Mouse (Mus musculus): Measurements from ENCODE around the gene Slc35e3. TPM values are rescaled to one million over a fixed set of nuclear protein-coding genes. Genes with fewer than 3 reads are reported as not detected.

Slc35e3 gene
- polyA plus RNA-seq, 1 experiment from 2014 or later = 3.7 TPM

DNA sequence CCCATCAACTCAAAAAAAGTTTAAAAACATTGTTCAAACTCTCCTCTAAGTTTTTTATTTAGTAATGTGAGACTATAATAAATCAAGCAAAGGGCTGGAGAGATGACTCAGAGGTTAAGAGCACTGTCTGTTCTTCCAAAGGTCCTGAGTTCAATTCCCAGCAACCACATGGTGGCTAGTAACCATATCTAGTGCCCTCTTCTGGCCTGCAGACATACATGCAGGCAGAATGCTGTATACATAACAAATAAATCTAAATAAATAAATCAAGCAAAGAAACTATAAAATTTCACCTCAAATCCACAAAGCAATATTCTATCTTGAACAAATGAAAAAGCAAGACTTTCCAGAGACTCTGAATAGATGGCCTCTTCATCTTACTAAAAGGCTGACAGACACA, 54.0 kb downstream of the Slc35e3 start:
- Histone ChIP-seq H3K27ac (ENCODE audit: low read depth) (no peak overlapping the region), H3K36me3 (replicated peaks; ENCODE audit: insufficient read depth, low read length) (peaks cover 82% of the 10 kb centered on the region), H3K27me3 (ENCODE audit: insufficient read depth, low read length) (no peaks in the 10 kb centered on the region), H3K4me2 (ENCODE audit: low read depth, low read length) (no peak overlapping the region), H3K4me1 (ENCODE audit: insufficient read depth) (no peaks in the 10 kb centered on the region), H3K9ac (replicated peaks) (no peak overlapping the region), H3K4me3 (ENCODE audit: low read depth, low read length) (no peak overlapping the region), H3K9me3 (ENCODE audit: low read length) (no peaks in the 10 kb centered on the region)
- ATAC-seq (no peak), DNase-seq (no peak)
- peak; percentile 28 for TF ChIP-seq CTCF (IDR thresholded peaks at IDR 0.05; ENCODE audit: low read depth)
- TF ChIP-seq EP300 (IDR thresholded peaks at IDR 0.05; ENCODE audit: low read depth) = no peak

DNA sequence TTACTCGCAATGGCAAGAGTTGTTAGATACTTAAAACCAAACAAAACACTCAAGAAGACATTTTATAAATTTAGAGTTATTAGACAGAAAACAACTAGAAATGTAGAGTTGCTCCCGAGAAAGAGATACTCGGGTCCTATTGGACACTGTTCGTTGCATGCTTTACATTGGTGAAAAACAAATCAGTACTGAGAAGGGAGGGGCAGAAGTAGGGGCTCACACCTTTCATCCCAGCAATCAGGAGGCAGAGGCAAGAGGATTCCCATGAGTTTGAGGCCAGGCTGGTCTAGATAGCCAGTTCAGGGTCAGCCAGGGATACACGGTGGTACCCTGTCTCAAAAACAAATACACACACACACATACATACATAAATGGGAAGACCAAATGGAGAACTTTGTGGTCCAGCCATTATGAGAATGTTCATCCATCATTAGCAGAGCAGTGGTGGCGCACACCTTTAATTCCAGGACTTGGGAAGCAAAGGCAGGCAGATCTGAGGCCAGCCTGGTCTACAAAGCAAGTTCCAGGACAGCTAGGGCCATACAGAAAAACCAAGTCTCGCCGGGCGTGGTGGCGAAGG, 54.7 kb downstream of the Slc35e3 start:
- DNase-seq (no peak), ATAC-seq (no peak)
- Histone ChIP-seq H3K27me3 (ENCODE audit: insufficient read depth, low read length) (no peaks in the 10 kb centered on the region), H3K4me1 (ENCODE audit: insufficient read depth) (no peaks in the 10 kb centered on the region), H3K4me2 (ENCODE audit: low read depth, low read length) (no peak overlapping the region), H3K36me3 (replicated peaks; ENCODE audit: insufficient read depth, low read length) (peaks cover 75% of the 10 kb centered on the region), H3K4me3 (ENCODE audit: low read depth, low read length) (no peak overlapping the region), H3K9ac (replicated peaks) (no peak overlapping the region), H3K9me3 (ENCODE audit: low read length) (no peaks in the 10 kb centered on the region), H3K27ac (ENCODE audit: low read depth) (no peak overlapping the region)
- 92% methylated on average over 10 of the region's 10 CpGs for WGBS (ENCODE audit: insufficient replicate concordance)
- no peak for TF ChIP-seq CTCF (IDR thresholded peaks at IDR 0.05; ENCODE audit: low read depth)
- no peak for TF ChIP-seq EP300 (IDR thresholded peaks at IDR 0.05; ENCODE audit: low read depth)

DNA sequence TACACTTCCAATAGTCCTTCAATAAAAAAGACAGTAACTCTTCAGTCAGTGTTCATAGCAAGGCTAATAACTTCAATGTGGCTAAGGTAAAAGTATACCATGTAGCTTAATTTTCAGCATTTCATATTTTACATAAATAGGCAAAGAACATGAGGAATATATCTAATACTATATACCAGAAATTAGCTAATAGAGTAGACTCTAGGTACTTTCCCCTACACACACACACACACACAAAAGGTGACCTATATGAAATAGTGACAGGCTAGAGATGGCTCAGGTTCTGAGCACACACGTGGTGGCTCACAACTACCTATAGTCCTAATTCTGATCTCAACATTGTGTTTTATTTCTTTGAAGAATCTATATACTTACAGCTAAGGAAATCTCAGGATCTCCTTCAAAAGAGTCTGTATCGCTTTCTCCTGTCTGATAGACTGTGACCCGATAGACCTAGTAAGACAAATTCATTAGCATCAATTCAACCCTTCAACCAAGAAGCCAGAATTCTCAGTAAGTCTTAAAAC, 55.3 kb downstream of the Slc35e3 start:
- Histone ChIP-seq H3K36me3 (replicated peaks; ENCODE audit: insufficient read depth, low read length) (peaks cover 69% of the 10 kb centered on the region), H3K4me2 (ENCODE audit: low read depth, low read length) (no peak overlapping the region), H3K4me1 (ENCODE audit: insufficient read depth) (no peaks in the 10 kb centered on the region), H3K9me3 (ENCODE audit: low read length) (no peaks in the 10 kb centered on the region), H3K27me3 (ENCODE audit: insufficient read depth, low read length) (no peaks in the 10 kb centered on the region), H3K9ac (replicated peaks) (no peak overlapping the region), H3K4me3 (ENCODE audit: low read depth, low read length) (no peak overlapping the region), H3K27ac (ENCODE audit: low read depth) (no peak overlapping the region)
- 94% methylated on average over 3 of the region's 3 CpGs for WGBS (ENCODE audit: insufficient replicate concordance)
- DNase-seq (no peak), ATAC-seq (no peak)
- TF ChIP-seq EP300 (IDR thresholded peaks at IDR 0.05; ENCODE audit: low read depth) (no peak), CTCF (IDR thresholded peaks at IDR 0.05; ENCODE audit: low read depth) (no peak)

DNA sequence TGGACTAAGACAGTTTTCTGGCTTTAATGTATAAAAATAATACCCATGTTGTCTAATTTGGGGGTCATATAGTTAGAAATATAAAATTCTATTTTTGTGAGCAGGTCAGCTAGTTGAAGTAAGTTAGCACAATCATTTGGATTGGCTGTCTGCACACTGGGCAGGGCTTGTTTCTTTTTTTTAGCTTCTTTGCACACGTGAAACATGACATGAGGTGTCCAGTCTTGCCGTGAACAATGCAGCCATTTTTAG, 56.1 kb downstream of the Slc35e3 start:
- TF ChIP-seq CTCF (IDR thresholded peaks at IDR 0.05; ENCODE audit: low read depth) = no peak
- TF ChIP-seq EP300 (IDR thresholded peaks at IDR 0.05; ENCODE audit: low read depth) = no peak
- peaks cover 60% of the 10 kb centered on the region for H3K36me3 ChIP-seq (replicated peaks; ENCODE audit: insufficient read depth, low read length)
- DNase-seq (no peak), ATAC-seq (no peak)
- H3K4me2 ChIP-seq (ENCODE audit: low read depth, low read length) = no peak overlapping the region
- H3K4me1 ChIP-seq (ENCODE audit: insufficient read depth) = no peaks in the 10 kb centered on the region
- 89% methylated on average over 2 of the region's 2 CpGs for WGBS (ENCODE audit: insufficient replicate concordance)
- H3K9me3 ChIP-seq (ENCODE audit: low read length) = no peaks in the 10 kb centered on the region
- no peak overlapping the region for H3K4me3 ChIP-seq (ENCODE audit: low read depth, low read length)
- no peak overlapping the region for H3K9ac ChIP-seq (replicated peaks)
- no peak overlapping the region for H3K27ac ChIP-seq (ENCODE audit: low read depth)
- H3K27me3 ChIP-seq (ENCODE audit: insufficient read depth, low read length) = no peaks in the 10 kb centered on the region

DNA sequence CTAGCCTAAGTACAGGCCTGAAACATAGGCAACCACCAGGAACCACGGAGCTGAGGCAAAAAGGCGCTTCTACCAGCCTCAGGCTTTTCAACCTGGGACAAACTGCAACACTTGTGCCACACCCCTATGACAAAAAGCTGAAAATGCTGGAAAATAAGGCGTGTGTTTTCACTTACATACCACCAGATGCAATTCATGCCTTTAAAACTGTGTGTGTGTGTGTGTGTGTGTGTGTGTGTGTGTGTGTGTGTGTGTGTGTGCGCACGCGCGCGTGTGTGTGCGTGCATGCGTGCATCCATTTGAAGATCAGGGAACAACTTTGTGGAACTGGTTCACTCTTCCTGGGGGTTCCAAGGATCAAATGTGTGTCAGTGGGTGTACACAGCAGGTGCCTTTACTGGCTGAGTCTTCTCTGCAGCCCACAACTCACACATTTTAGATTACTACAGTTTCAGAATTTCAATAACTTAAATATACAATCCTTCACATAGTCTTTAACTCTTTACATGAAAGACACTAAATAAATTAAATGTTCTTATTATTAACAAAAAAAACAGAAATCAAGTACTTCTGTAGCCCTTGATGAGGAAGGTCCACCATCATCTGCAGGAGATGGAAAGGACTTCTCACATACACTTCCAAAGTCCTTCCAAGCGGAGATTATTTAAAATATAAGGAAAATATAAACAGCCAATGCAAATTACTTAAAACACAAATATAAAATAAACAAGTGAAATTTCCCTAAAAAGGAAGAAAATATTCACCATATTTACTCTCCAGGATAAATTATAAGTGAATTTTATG, 56.7 kb downstream of the Slc35e3 start:
- no peaks in the 10 kb centered on the region for H3K27me3 ChIP-seq (ENCODE audit: insufficient read depth, low read length)
- no peak overlapping the region for H3K4me2 ChIP-seq (ENCODE audit: low read depth, low read length)
- H3K9ac ChIP-seq (replicated peaks) = no peak overlapping the region
- DNase-seq (no peak), ATAC-seq (no peak)
- 93% methylated on average over 11 of the region's 11 CpGs for WGBS (ENCODE audit: insufficient replicate concordance)
- no peaks in the 10 kb centered on the region for H3K9me3 ChIP-seq (ENCODE audit: low read length)
- TF ChIP-seq EP300 (IDR thresholded peaks at IDR 0.05; ENCODE audit: low read depth) (no peak), CTCF (IDR thresholded peaks at IDR 0.05; ENCODE audit: low read depth) (no peak)
- H3K4me3 ChIP-seq (ENCODE audit: low read depth, low read length) = no peak overlapping the region
- no peaks in the 10 kb centered on the region for H3K4me1 ChIP-seq (ENCODE audit: insufficient read depth)
- peaks cover 55% of the 10 kb centered on the region for H3K36me3 ChIP-seq (replicated peaks; ENCODE audit: insufficient read depth, low read length)
- H3K27ac ChIP-seq (ENCODE audit: low read depth) = no peak overlapping the region

DNA sequence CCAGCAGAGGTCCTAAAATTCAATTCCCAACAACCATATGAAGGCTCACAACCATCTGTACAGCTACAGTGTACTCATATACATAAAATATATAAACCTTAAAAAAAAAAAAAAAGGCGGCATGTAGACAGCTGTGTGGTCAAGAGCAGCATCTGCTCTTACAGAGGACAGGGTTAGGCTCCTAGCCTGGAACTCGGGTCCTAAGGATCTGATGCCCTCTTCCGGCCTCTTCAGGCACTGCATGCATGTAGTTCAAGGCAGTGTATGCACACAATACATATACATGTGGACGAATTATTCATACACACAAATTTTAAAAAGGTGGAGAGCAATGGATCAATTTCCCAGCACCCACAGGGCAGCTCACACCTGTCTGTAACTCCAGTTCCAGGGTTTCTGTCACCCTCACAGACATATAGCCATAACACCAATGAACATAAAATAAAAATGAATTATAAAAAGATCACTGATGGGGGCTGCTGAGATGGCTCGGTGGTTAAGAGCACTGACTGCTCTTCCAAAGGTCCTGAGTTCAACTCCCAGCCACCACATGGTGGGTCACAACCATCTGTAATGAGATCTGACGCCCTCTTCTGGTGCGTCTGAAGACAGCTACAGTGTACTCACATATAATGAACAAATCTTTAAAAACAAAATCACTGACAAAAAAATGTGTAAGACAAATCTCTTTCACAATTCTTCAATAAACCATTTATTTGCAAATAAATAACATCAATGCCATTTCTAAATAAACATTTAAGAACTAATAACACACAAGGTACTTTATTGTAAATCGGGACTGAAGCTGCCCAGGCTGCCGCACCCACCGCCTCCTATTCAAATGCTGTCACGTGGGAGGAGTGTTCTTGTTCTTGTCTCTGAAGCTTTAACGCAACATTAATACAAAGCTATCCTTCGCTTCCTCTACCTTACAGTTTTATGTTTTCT, 57.7 kb downstream of the Slc35e3 start:
- Histone ChIP-seq H3K4me1 (ENCODE audit: insufficient read depth) (no peaks in the 10 kb centered on the region), H3K27ac (ENCODE audit: low read depth) (no peak overlapping the region), H3K36me3 (replicated peaks; ENCODE audit: insufficient read depth, low read length) (peaks cover 47% of the 10 kb centered on the region), H3K4me3 (ENCODE audit: low read depth, low read length) (no peak overlapping the region), H3K27me3 (ENCODE audit: insufficient read depth, low read length) (no peaks in the 10 kb centered on the region), H3K9me3 (ENCODE audit: low read length) (no peaks in the 10 kb centered on the region), H3K4me2 (ENCODE audit: low read depth, low read length) (no peak overlapping the region), H3K9ac (replicated peaks) (no peak overlapping the region)
- ATAC-seq (peak; percentile 55), DNase-seq (peak; percentile 48)
- 82% methylated on average over 13 of the region's 13 CpGs for WGBS (ENCODE audit: insufficient replicate concordance)
- peak; percentile 60 for TF ChIP-seq CTCF (IDR thresholded peaks at IDR 0.05; ENCODE audit: low read depth)
- TF ChIP-seq EP300 (IDR thresholded peaks at IDR 0.05; ENCODE audit: low read depth) = no peak

Measured in liver, postnatal 0 days (tissue).